Mouse (Mus musculus) forebrain, embryonic 11.5 days (tissue): ENCODE results near the gene Triml2. TPM values are rescaled to one million over a fixed set of nuclear protein-coding genes. Genes with fewer than 3 reads are reported as not detected.

Source experiments
- ATAC-seq: fragments of 200-750 bp; cut with Nextera tagmentation; replicated peaks from 2 replicates; pipeline ENCODE4 v1.8.0; 2017; ENCODE audit warnings: moderate TSS enrichment; ENCODE audit not compliant: low FRiP score
- DNase-seq: peaks from one replicate; pipeline ENCODE4 v3.0.0-alpha.2; 2017; ENCODE audit warnings: low spot score
- H3K27ac ChIP-seq: fragments of 300-500 bp; sonication (generic); 2 replicates; pipeline ENCODE4 v1.5.1; 2014; ENCODE audit warnings: low read depth, low read length
- H3K27me3 ChIP-seq: fragments of 300-500 bp; sonication (generic); 2 replicates; pipeline ENCODE4 v1.6.1; 2014; ENCODE audit warnings: mild to moderate bottlenecking, low read length, mixed read lengths; ENCODE audit not compliant: control insufficient read depth, insufficient read depth
- H3K36me3 ChIP-seq: fragments of 300-500 bp; sonication (generic); 2 replicates; pipeline ENCODE4 v1.6.1; 2014; ENCODE audit warnings: mild to moderate bottlenecking, low read length, moderate library complexity, mixed read lengths; ENCODE audit not compliant: control insufficient read depth, insufficient read depth
- H3K4me1 ChIP-seq: fragments of 300-500 bp; sonication (generic); replicated peaks from 2 replicates; pipeline ENCODE4 v1.6.1; 2014; ENCODE audit warnings: low read length, mixed read lengths; ENCODE audit not compliant: control insufficient read depth, insufficient read depth
- H3K4me2 ChIP-seq: fragments of 300-500 bp; sonication (generic); 2 replicates; pipeline ENCODE4 v1.6.1; 2014; ENCODE audit warnings: low read depth, mild to moderate bottlenecking, low read length, moderate library complexity, mixed read lengths; ENCODE audit not compliant: severe bottlenecking
- H3K4me3 ChIP-seq: fragments of 300-500 bp; sonication (generic); 2 replicates; pipeline ENCODE4 v1.5.1; 2014; ENCODE audit warnings: low read depth, low read length
- H3K9ac ChIP-seq: fragments of 300-500 bp; sonication (generic); 2 replicates; pipeline ENCODE4 v1.6.1; 2014; ENCODE audit warnings: low read length
- H3K9me3 ChIP-seq: fragments of 300-500 bp; sonication (generic); 2 replicates; pipeline ENCODE4 v1.6.1; 2016; ENCODE audit warnings: low read length, mixed read lengths; ENCODE audit not compliant: control insufficient read depth
- WGBS: fragments of 180-500 bp; shearing (Covaris S2); extraction: QIAGEN DNeasy Blood & Tissue Kit; methylation state at CpG from one replicate; pipeline ENCODE4 v1.1.7; 2014; 5-methylcytosine and 5-hydroxymethylcytosine counted together
- polyA plus RNA-seq: library from polyadenylated mRNA; unstranded; fragments of >200 nt; fragmentation: Nextera tagmentation; extraction: Ambion mirVana; gene quantifications from 2 replicates; pipeline ENCODE4 v1.2.1, GENCODE M21; 2014

The Triml2 gene
- polyA plus RNA-seq, 1 experiment from 2014 or later = not detected

DNA sequence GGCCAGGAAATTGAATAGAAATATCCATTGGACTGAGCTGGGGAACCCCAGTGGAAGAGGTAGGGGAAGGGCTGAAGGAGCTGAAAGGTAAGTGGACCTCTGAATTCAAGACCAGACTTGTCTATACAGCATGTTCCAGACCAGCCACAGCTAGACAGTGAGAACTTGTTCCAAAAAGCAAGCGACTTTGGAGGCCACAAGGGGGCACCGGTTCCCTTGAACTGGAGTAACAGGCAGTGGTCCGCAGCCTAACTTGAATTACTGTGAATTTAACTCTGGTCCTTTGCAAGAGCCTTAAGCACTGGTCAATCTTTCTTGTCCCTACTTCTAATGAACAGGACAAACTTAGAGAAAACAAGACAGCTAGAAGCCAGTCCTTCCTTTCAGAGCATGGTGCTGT lies 2.1 kb upstream of the Triml2 start:
- no peaks in the 10 kb centered on the region for H3K36me3 ChIP-seq
- WGBS = 56% methylated on average over 3 of the region's 3 CpGs
- no peak for DNase-seq

DNA sequence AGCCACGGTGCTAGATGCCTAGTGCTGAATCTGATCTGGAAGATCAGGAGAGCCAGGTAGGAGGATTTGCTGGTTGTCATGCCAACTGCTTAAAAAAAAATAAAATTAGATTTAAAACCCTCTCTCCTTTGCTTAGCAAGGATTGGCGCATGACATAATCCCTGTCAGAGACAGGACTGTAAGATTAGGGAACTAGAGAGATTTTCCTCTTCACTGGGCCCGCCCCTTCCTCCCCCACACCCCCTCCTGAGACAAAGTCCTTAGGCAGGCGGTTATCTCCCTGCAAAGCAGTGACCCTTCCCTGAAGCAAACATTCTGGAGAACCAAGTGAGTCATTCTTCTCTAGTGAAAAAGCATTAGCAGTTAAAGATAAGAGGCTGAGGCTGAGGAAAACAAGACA lies 1.2 kb upstream of the Triml2 start:
- DNase-seq = no peak
- no peaks in the 10 kb centered on the region for H3K27me3 ChIP-seq
- H3K9ac ChIP-seq = no peak overlapping the region
- H3K36me3 ChIP-seq = no peaks in the 10 kb centered on the region
- no peak overlapping the region for H3K4me2 ChIP-seq
- no peaks in the 10 kb centered on the region for H3K4me1 ChIP-seq
- no peak for ATAC-seq
- H3K4me3 ChIP-seq = no peak overlapping the region
- H3K27ac ChIP-seq = no peak overlapping the region
- H3K9me3 ChIP-seq = no peaks in the 10 kb centered on the region
- WGBS = 43% methylated on average over 4 of the region's 4 CpGs

More for the DNA sequence above, 2.1 kb upstream of the Triml2 start:
- Histone ChIP-seq H3K27ac (no peak overlapping the region), H3K27me3 (no peaks in the 10 kb centered on the region), H3K4me2 (no peak overlapping the region), H3K9ac (no peak overlapping the region), H3K4me3 (no peak overlapping the region), H3K4me1 (no peaks in the 10 kb centered on the region), H3K9me3 (no peaks in the 10 kb centered on the region)
- no peak for ATAC-seq

DNA sequence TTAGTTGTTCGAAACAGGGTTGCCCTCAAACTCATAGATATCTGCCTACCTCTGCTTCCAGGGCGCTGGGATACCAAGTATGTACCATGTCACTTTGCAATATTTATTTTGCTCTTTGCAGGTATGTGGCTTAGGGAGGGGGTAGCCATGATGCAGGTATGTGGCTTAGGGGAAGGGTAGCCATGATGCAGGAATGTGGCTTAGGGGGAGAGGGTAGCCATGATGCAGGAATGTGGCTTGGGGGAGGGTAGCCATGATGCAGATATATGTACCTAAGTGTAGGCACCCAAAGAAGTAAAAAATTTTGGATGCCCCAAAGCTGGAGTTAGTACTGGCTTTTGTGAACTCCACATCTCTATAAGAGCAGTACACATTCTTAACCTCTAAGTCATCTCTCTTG lies 1.9 kb downstream of the Triml2 start:
- 89% methylated on average over 2 of the region's 2 CpGs for WGBS

DNA sequence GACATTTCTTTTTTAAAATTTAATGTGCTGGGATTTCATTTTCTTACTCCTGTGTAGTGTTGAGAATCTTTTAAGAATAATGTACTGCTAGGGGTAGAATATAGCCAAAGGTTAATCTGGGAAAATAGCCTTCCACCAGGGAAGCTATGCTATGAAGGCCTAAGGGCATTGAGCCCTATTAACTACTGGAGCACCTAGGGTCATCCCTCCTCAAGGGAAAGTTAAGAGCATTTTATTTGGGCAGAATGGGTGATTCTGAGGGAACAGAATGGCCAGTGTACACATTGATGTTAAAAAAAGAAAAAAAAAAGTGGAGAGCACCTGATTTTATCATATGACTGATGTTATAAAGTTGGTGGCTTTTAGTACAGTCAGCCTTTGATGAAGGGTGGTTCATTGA lies 35.2 kb downstream of the Triml2 start:
- Histone ChIP-seq H3K27me3 (no peaks in the 10 kb centered on the region), H3K4me3 (no peak overlapping the region), H3K4me2 (no peak overlapping the region), H3K4me1 (no peaks in the 10 kb centered on the region), H3K9me3 (no peaks in the 10 kb centered on the region), H3K9ac (no peak overlapping the region), H3K36me3 (no peaks in the 10 kb centered on the region), H3K27ac (no peak overlapping the region)
- no peak for ATAC-seq
- DNase-seq = no peak

More for the DNA sequence above, 1.9 kb downstream of the Triml2 start:
- Histone ChIP-seq H3K27ac (no peak overlapping the region), H3K9me3 (no peaks in the 10 kb centered on the region), H3K27me3 (no peaks in the 10 kb centered on the region), H3K9ac (no peak overlapping the region), H3K4me2 (no peak overlapping the region), H3K4me1 (no peaks in the 10 kb centered on the region), H3K4me3 (no peak overlapping the region), H3K36me3 (no peaks in the 10 kb centered on the region)
- DNase-seq (no peak), ATAC-seq (no peak)

DNA sequence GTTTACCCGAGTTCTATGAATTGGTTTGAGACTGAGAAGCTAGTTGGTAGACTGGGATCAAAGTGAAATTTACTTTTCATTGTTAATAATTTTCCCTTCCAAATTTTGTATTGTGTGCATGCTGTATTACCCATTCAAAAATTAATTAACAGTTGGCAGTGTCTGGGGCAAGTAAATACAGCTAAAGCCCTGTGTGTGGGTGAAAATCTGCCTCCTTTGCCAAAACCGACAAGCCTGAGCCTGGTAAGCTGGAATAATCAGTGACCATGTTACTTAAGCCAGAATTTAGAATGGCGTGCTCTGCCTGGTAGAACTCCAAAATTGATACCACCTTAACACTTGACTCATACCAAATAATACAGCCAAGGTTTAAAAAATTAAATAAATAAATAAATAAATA lies 63.0 kb downstream of the Triml2 start:
- ATAC-seq (no peak), DNase-seq (no peak)

More for the DNA sequence above, 63.0 kb downstream of the Triml2 start:
- no peaks in the 10 kb centered on the region for H3K9me3 ChIP-seq
- no peaks in the 10 kb centered on the region for H3K27me3 ChIP-seq
- no peak overlapping the region for H3K4me3 ChIP-seq
- H3K27ac ChIP-seq = no peak overlapping the region
- no peak overlapping the region for H3K4me2 ChIP-seq
- 86% methylated on average over 3 of the region's 3 CpGs for WGBS
- H3K36me3 ChIP-seq = no peaks in the 10 kb centered on the region
- no peak overlapping the region for H3K9ac ChIP-seq
- no peaks in the 10 kb centered on the region for H3K4me1 ChIP-seq

Other genes with a start within 250 kb of the Triml2 start
- not detected in 2 replicates for gene Triml1, start 39.1 kb upstream of the Triml2 start, polyA plus RNA-seq
- gene Zfp42, start 126.4 kb downstream of the Triml2 start, polyA plus RNA-seq = not detected in 2 replicates